Mouse (Mus musculus) liver, embryonic 15.5 days (tissue): Measurements from ENCODE around the gene Rps28. TPM values are rescaled to one million over a fixed set of nuclear protein-coding genes. Genes with fewer than 3 reads are reported as not detected.
"Not testable (repeated sequence)": the region's sequence is repeated elsewhere in the genome, so short reads cannot be mapped to it uniquely, and the experiment has no call there.

Experiments
- ATAC-seq: fragments of 200-750 bp; cut with Nextera tagmentation; 2 replicates; pipeline ENCODE4 v1.8.0; 2017; ENCODE audit warnings: moderate number of reproducible peaks, mild to moderate bottlenecking, moderate library complexity; ENCODE audit not compliant: insufficient read depth
- H3K27ac ChIP-seq: fragments of 300-500 bp; sonication (generic); replicated peaks from 2 replicates; pipeline ENCODE4 v1.5.1; 2015; ENCODE audit warnings: mild to moderate bottlenecking, inconsistent platforms
- H3K27me3 ChIP-seq: fragments of 300-500 bp; sonication (generic); 2 replicates; pipeline ENCODE4 v1.6.1; 2015; ENCODE audit warnings: mild to moderate bottlenecking, inconsistent platforms
- H3K36me3 ChIP-seq: fragments of 300-500 bp; sonication (generic); replicated peaks from 2 replicates; pipeline ENCODE4 v1.6.1; 2015; ENCODE audit warnings: moderate library complexity, mild to moderate bottlenecking, inconsistent platforms
- H3K4me1 ChIP-seq: fragments of 300-500 bp; sonication (generic); replicated peaks from 2 replicates; pipeline ENCODE4 v1.6.1; 2015; ENCODE audit warnings: inconsistent platforms
- H3K4me2 ChIP-seq: fragments of 300-500 bp; sonication (generic); 2 replicates; pipeline ENCODE4 v1.6.1; 2015; ENCODE audit warnings: moderate library complexity, mild to moderate bottlenecking, inconsistent platforms
- H3K4me3 ChIP-seq: fragments of 300-500 bp; sonication (generic); replicated peaks from 2 replicates; pipeline ENCODE4 v1.5.1; 2015; ENCODE audit warnings: mild to moderate bottlenecking, inconsistent platforms
- H3K9ac ChIP-seq: fragments of 300-500 bp; sonication (generic); 2 replicates; pipeline ENCODE4 v1.6.1; 2015; ENCODE audit warnings: moderate library complexity, mild to moderate bottlenecking, inconsistent platforms
- H3K9me3 ChIP-seq: fragments of 300-500 bp; sonication (generic); replicated peaks from 2 replicates; pipeline ENCODE4 v1.6.1; 2016; ENCODE audit warnings: inconsistent platforms
- WGBS: fragments of 180-500 bp; shearing (Covaris S2); methylation state at CpG from one replicate; pipeline ENCODE4 v1.1.7; 2015; ENCODE audit warnings: mixed read lengths; ENCODE audit not compliant: insufficient replicate concordance; 5-methylcytosine and 5-hydroxymethylcytosine counted together
- polyA plus RNA-seq: library from polyadenylated mRNA; unstranded; fragments of >200 nt; fragmentation: Nextera tagmentation; extraction: Ambion mirVana; gene quantifications from 2 replicates; pipeline ENCODE4 v1.2.1, GENCODE M21; 2015

Gene Rps28
- polyA plus RNA-seq, 1 experiment from 2014 or later = 444 TPM

GRCm38 (mm10) chr17:33826850-33827249 is 2.5 kb upstream of the Rps28 start:
- H3K4me3 ChIP-seq = no peak overlapping the region
- H3K36me3 ChIP-seq = peaks cover 53% of the 10 kb centered on the region
- H3K27me3 ChIP-seq = no peaks in the 10 kb centered on the region
- H3K9me3 ChIP-seq = no peaks in the 10 kb centered on the region
- no peak overlapping the region for H3K4me2 ChIP-seq
- ATAC-seq = no peak
- no peak overlapping the region for H3K27ac ChIP-seq
- H3K9ac ChIP-seq = no peak overlapping the region
- peaks cover 45% of the 10 kb centered on the region for H3K4me1 ChIP-seq
- WGBS = 0% methylated on average over 3 of the region's 3 CpGs

GRCm38 (mm10) chr17:33825462-33825861 is 1.1 kb upstream of the Rps28 start:
- no peaks in the 10 kb centered on the region for H3K27me3 ChIP-seq
- H3K36me3 ChIP-seq = peaks cover 54% of the 10 kb centered on the region
- H3K9me3 ChIP-seq = no peaks in the 10 kb centered on the region
- peak overlapping the region; percentile 64 for H3K9ac ChIP-seq
- no peak for ATAC-seq
- peak overlapping the region; percentile 66 for H3K4me3 ChIP-seq
- peak overlapping the region; percentile 76; the same call in 1 of the 2 replicates for H3K27ac ChIP-seq
- 72% methylated on average over 8 of the region's 8 CpGs for WGBS
- H3K4me2 ChIP-seq = peak overlapping the region; percentile 68
- peaks cover 50% of the 10 kb centered on the region for H3K4me1 ChIP-seq

- ATAC-seq, H3K9me3 ChIP-seq, H3K27me3 ChIP-seq: not testable (repeated sequence)
- H3K4me1 ChIP-seq = peaks cover 50% of the 10 kb centered on the region
- peak overlapping the region; percentile 68 for H3K4me2 ChIP-seq
- 3% methylated on average over 6 of the region's 6 CpGs for WGBS
- H3K36me3 ChIP-seq = peaks cover 54% of the 10 kb centered on the region
- H3K27ac ChIP-seq = peak overlapping the region; percentile 76
- H3K4me3 ChIP-seq = peak overlapping the region; percentile 66
- peak overlapping the region; percentile 64 for H3K9ac ChIP-seq
Measured at GRCm38 (mm10) chr17:33824997-33825330, 602 bp upstream of the Rps28 start.

GRCm38 (mm10) chr17:33823171-33823570 is 1.2 kb downstream of the Rps28 start:
- H3K27me3 ChIP-seq, ATAC-seq, H3K9me3 ChIP-seq: not testable (repeated sequence)
- Histone ChIP-seq H3K4me2 (peak overlapping the region; percentile 68), H3K27ac (0 out of 2 replicates have a peak overlapping the region, but pooled peaks have one; percentile 35), H3K9ac (peak overlapping the region; percentile 51), H3K4me1 (peaks cover 62% of the 10 kb centered on the region), H3K4me3 (peak overlapping the region; percentile 66), H3K36me3 (peaks cover 52% of the 10 kb centered on the region)
- 60% methylated on average over 8 of the region's 8 CpGs for WGBS

GRCm38 (mm10) chr17:33822436-33822959 is 1.9 kb downstream of the Rps28 start:
- H3K27ac ChIP-seq = no peak overlapping the region
- peak overlapping the region; percentile 68 for H3K4me2 ChIP-seq
- no peak overlapping the region for H3K4me3 ChIP-seq
- H3K27me3 ChIP-seq = no peaks in the 10 kb centered on the region
- no peak overlapping the region for H3K9ac ChIP-seq
- H3K9me3 ChIP-seq = no peaks in the 10 kb centered on the region
- no peak for ATAC-seq
- WGBS = 68% methylated on average over 1 of the region's 1 CpGs
- H3K4me1 ChIP-seq = peaks cover 62% of the 10 kb centered on the region
- H3K36me3 ChIP-seq = peaks cover 48% of the 10 kb centered on the region

GRCm38 (mm10) chr17:33817969-33818643 is 6.3 kb downstream of the Rps28 start:
- peak; percentile 14; the same call in 1 of the 2 replicates for ATAC-seq
- Histone ChIP-seq H3K27ac (peak overlapping the region; percentile 80), H3K9me3 (no peaks in the 10 kb centered on the region), H3K27me3 (peaks cover 14% of the 10 kb centered on the region), H3K36me3 (peaks cover 46% of the 10 kb centered on the region), H3K4me3 (peak overlapping the region; percentile 72), H3K4me1 (peaks cover 57% of the 10 kb centered on the region), H3K9ac (peak overlapping the region; percentile 82), H3K4me2 (peak overlapping the region; percentile 97)
- WGBS = 24% methylated on average over 33 of the region's 33 CpGs

GRCm38 (mm10) chr17:33817184-33817968 is 7.0 kb downstream of the Rps28 start:
- peak overlapping the region; percentile 97 for H3K4me2 ChIP-seq
- H3K4me1 ChIP-seq = peaks cover 50% of the 10 kb centered on the region
- peak overlapping the region; percentile 72 for H3K4me3 ChIP-seq
- ATAC-seq = peak; percentile 97
- no peaks in the 10 kb centered on the region for H3K9me3 ChIP-seq
- H3K27ac ChIP-seq = peak overlapping the region; percentile 80
- WGBS = under 1% methylated on average over 89 of the region's 89 CpGs
- peaks cover 38% of the 10 kb centered on the region for H3K36me3 ChIP-seq
- H3K9ac ChIP-seq = peak overlapping the region; percentile 82
- H3K27me3 ChIP-seq = peaks cover 21% of the 10 kb centered on the region

GRCm38 (mm10) chr17:33816612-33817011 is 7.8 kb downstream of the Rps28 start:
- no peak for ATAC-seq
- no peak overlapping the region for H3K27ac ChIP-seq
- peaks cover 43% of the 10 kb centered on the region for H3K4me1 ChIP-seq
- H3K27me3 ChIP-seq = peaks cover 28% of the 10 kb centered on the region
- 57% methylated on average over 5 of the region's 5 CpGs for WGBS
- peak overlapping the region; percentile 72 for H3K4me3 ChIP-seq
- H3K4me2 ChIP-seq = peak overlapping the region; percentile 97
- peak overlapping the region; percentile 82 for H3K9ac ChIP-seq
- H3K36me3 ChIP-seq = peaks cover 31% of the 10 kb centered on the region
- H3K9me3 ChIP-seq = no peaks in the 10 kb centered on the region

- Histone ChIP-seq H3K9me3 (no peaks in the 10 kb centered on the region), H3K4me1 (peaks cover 51% of the 10 kb centered on the region), H3K4me2 (no peak overlapping the region), H3K27me3 (peaks cover 40% of the 10 kb centered on the region), H3K36me3 (peaks cover 18% of the 10 kb centered on the region), H3K9ac (no peak overlapping the region), H3K27ac (no peak overlapping the region), H3K4me3 (no peak overlapping the region)
- no peak for ATAC-seq
- 71% methylated on average over 6 of the region's 6 CpGs for WGBS
Measured at GRCm38 (mm10) chr17:33815399-33815798, 9.0 kb downstream of the Rps28 start.

GRCm38 (mm10) chr17:33812990-33813389 is 11.4 kb downstream of the Rps28 start:
- no peak overlapping the region for H3K9ac ChIP-seq
- H3K36me3 ChIP-seq = no peaks in the 10 kb centered on the region
- peaks cover 39% of the 10 kb centered on the region for H3K4me1 ChIP-seq
- 41% methylated on average over 4 of the region's 4 CpGs for WGBS
- H3K27me3 ChIP-seq = peaks cover 41% of the 10 kb centered on the region
- no peak overlapping the region for H3K27ac ChIP-seq
- no peak overlapping the region for H3K4me2 ChIP-seq
- H3K4me3 ChIP-seq = no peak overlapping the region
- no peak for ATAC-seq
- H3K9me3 ChIP-seq = no peaks in the 10 kb centered on the region

GRCm38 (mm10) chr17:33812475-33812874 is 11.9 kb downstream of the Rps28 start:
- Histone ChIP-seq H3K4me3 (no peak overlapping the region), H3K4me1 (peaks cover 34% of the 10 kb centered on the region), H3K36me3 (no peaks in the 10 kb centered on the region), H3K4me2 (no peak overlapping the region), H3K27me3 (peaks cover 41% of the 10 kb centered on the region), H3K9ac (no peak overlapping the region), H3K9me3 (no peaks in the 10 kb centered on the region), H3K27ac (no peak overlapping the region)
- no peak for ATAC-seq
- 30% methylated on average over 3 of the region's 3 CpGs for WGBS
